Mouse (Mus musculus): ENCODE data around the gene Rnf11. TPM values are rescaled to one million over a fixed set of nuclear protein-coding genes. Genes with fewer than 3 reads are reported as not detected.

The Rnf11 gene
- total RNA-seq, 4 experiments from 2014 or later = 83.1 to 110 (median 98.7) TPM

GRCm38 (mm10) chr4:109444951-109445350 lies 39.6 kb downstream of the Rnf11 start:
- DNase-seq (ENCODE audit: low spot score) = no peak

GRCm38 (mm10) chr4:109444471-109444870 lies 40.1 kb downstream of the Rnf11 start:
- no peak for DNase-seq (ENCODE audit: low spot score)

GRCm38 (mm10) chr4:109442649-109443048 lies 41.9 kb downstream of the Rnf11 start:
- DNase-seq (ENCODE audit: low spot score) = no peak

- no peak for DNase-seq (ENCODE audit: low spot score)
These were observed 42.4 kb downstream of the Rnf11 start for GRCm38 (mm10) chr4:109442126-109442525.

- no peak for DNase-seq (ENCODE audit: low spot score)
These were observed 43.5 kb downstream of the Rnf11 start for GRCm38 (mm10) chr4:109441000-109441399.

- no peak for DNase-seq (ENCODE audit: low spot score)
These were observed 44.1 kb downstream of the Rnf11 start for GRCm38 (mm10) chr4:109440381-109440780.

GRCm38 (mm10) chr4:109439825-109440248 lies 44.7 kb downstream of the Rnf11 start:
- DNase-seq (ENCODE audit: low spot score) = no peak

- no peak for DNase-seq (ENCODE audit: low spot score)
These were observed 45.4 kb downstream of the Rnf11 start for GRCm38 (mm10) chr4:109439101-109439500.

GRCm38 (mm10) chr4:109437913-109438878 lies 46.3 kb downstream of the Rnf11 start:
- peak; percentile 72 for DNase-seq (ENCODE audit: low spot score)

GRCm38 (mm10) chr4:109434256-109434655 lies 50.3 kb downstream of the Rnf11 start:
- DNase-seq (ENCODE audit: low spot score) = no peak

GRCm38 (mm10) chr4:109433641-109434040 lies 50.9 kb downstream of the Rnf11 start:
- peak; percentile 49 for DNase-seq (ENCODE audit: low spot score)

- DNase-seq (ENCODE audit: low spot score) = no peak
These were observed 51.7 kb downstream of the Rnf11 start for GRCm38 (mm10) chr4:109432668-109433375.

GRCm38 (mm10) chr4:109430854-109431253 lies 53.7 kb downstream of the Rnf11 start:
- peak; percentile 40 for DNase-seq (ENCODE audit: low spot score)

- DNase-seq (ENCODE audit: low spot score) = no peak
These were observed 54.3 kb downstream of the Rnf11 start for GRCm38 (mm10) chr4:109430250-109430649.

- no peak for DNase-seq (ENCODE audit: low spot score)
These were observed 57.5 kb downstream of the Rnf11 start for GRCm38 (mm10) chr4:109427058-109427457.

- no peak for DNase-seq (ENCODE audit: low spot score)
These were observed 61.1 kb downstream of the Rnf11 start for GRCm38 (mm10) chr4:109423438-109423837.

GRCm38 (mm10) chr4:109422436-109422835 lies 62.1 kb downstream of the Rnf11 start:
- DNase-seq (ENCODE audit: low spot score) = no peak

- no peak for DNase-seq (ENCODE audit: low spot score)
These were observed 62.9 kb downstream of the Rnf11 start for GRCm38 (mm10) chr4:109421608-109422007.

GRCm38 (mm10) chr4:109420138-109420795 lies 64.3 kb downstream of the Rnf11 start:
- DNase-seq (ENCODE audit: low spot score) = no peak

- no peak for DNase-seq (ENCODE audit: low spot score)
These were observed 65.0 kb downstream of the Rnf11 start for GRCm38 (mm10) chr4:109419563-109419962.

GRCm38 (mm10) chr4:109419017-109419416 lies 65.5 kb downstream of the Rnf11 start:
- no peak for DNase-seq (ENCODE audit: low spot score)

GRCm38 (mm10) chr4:109417998-109418397 lies 66.5 kb downstream of the Rnf11 start:
- no peak for DNase-seq (ENCODE audit: low spot score)
